Mouse (Mus musculus) limb, embryonic 11.5 days (tissue): ENCODE measurements around the gene Pgk2. TPM values are rescaled to one million over a fixed set of nuclear protein-coding genes. Genes with fewer than 3 reads are reported as not detected.
"Not testable (repeated sequence)": the region's sequence is repeated elsewhere in the genome, so short reads cannot be mapped to it uniquely, and the experiment has no call there.

ENCODE experiments used
- ATAC-seq: fragments of 200-750 bp; cut with Nextera tagmentation; 2 replicates; pipeline ENCODE4 v1.8.0; 2017; ENCODE audit warnings: low read depth; ENCODE audit not compliant: insufficient number of reproducible peaks, low FRiP score, low TSS enrichment
- DNase-seq: peaks from one replicate; pipeline ENCODE4 v3.0.0-alpha.2; 2015; ENCODE audit warnings: low spot score
- H3K27ac ChIP-seq: fragments of 300-500 bp; sonication (generic); replicated peaks from 2 replicates; pipeline ENCODE4 v1.5.1; 2014; ENCODE audit warnings: low read depth, mild to moderate bottlenecking, low read length
- H3K27me3 ChIP-seq: fragments of 300-500 bp; sonication (generic); 2 replicates; pipeline ENCODE4 v1.6.1; 2014; ENCODE audit warnings: mild to moderate bottlenecking, low read length, mixed read lengths; ENCODE audit not compliant: control insufficient read depth, insufficient read depth
- H3K36me3 ChIP-seq: fragments of 300-500 bp; sonication (generic); 2 replicates; pipeline ENCODE4 v1.6.1; 2014; ENCODE audit warnings: mild to moderate bottlenecking, low read length, moderate library complexity, mixed read lengths; ENCODE audit not compliant: control insufficient read depth, insufficient read depth
- H3K4me1 ChIP-seq: fragments of 300-500 bp; sonication (generic); 2 replicates; pipeline ENCODE4 v1.6.1; 2014; ENCODE audit warnings: low read length, mixed read lengths; ENCODE audit not compliant: control insufficient read depth, insufficient read depth
- H3K4me2 ChIP-seq: fragments of 300-500 bp; sonication (generic); 2 replicates; pipeline ENCODE4 v1.6.1; 2014; ENCODE audit warnings: low read depth, mild to moderate bottlenecking, moderate library complexity; ENCODE audit not compliant: severe bottlenecking
- H3K4me3 ChIP-seq: fragments of 300-500 bp; sonication (generic); 2 replicates; pipeline ENCODE4 v1.5.1; 2014; ENCODE audit warnings: low read depth, low read length
- H3K9ac ChIP-seq: fragments of 300-500 bp; sonication (generic); 2 replicates; pipeline ENCODE4 v1.6.1; 2014; ENCODE audit warnings: mild to moderate bottlenecking, low read length
- H3K9me3 ChIP-seq: fragments of 300-500 bp; sonication (generic); 2 replicates; pipeline ENCODE4 v1.6.1; 2016; ENCODE audit warnings: low read length; ENCODE audit not compliant: control insufficient read depth
- WGBS: fragments of 180-500 bp; shearing (Covaris S2); extraction: QIAGEN DNeasy Blood & Tissue Kit; methylation state at CpG from one replicate; pipeline ENCODE4 v1.1.7; 2014; 5-methylcytosine and 5-hydroxymethylcytosine counted together
- polyA plus RNA-seq: library from polyadenylated mRNA; unstranded; fragments of >200 nt; fragmentation: Nextera tagmentation; extraction: Ambion mirVana; gene quantifications from 2 replicates; pipeline ENCODE4 v1.2.1, GENCODE M21; 2014

Pgk2 gene
- polyA plus RNA-seq = not detected in 2 replicates

DNA sequence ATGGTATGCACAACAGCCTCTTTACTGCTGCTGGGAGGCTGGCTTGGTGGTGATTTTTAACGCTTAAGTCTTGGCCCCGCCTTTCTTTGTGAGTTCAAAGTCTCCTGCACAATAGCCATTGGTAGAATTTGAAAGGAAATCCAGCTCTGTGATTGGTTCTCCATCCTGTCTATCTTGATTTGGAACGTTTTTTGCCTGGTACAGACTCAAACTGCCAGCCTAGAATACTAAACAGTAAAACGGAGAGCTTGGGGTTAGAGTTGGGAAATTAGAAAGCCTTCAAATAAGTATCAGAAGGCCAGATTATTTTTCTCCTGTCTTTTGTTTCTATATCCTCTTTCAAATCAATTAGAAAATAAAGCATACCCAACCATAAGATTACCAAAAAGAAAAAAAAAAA lies at the start of gene Pgk2:
TSS of gene Pgk2 (minus strand) at position 101 of the 400 bp plus-strand sequence.
- DNase-seq (no peak), ATAC-seq (no peak)
- H3K4me1 ChIP-seq = no peaks in the 10 kb centered on the region
- H3K4me2 ChIP-seq = no peak within 1 kb of the TSS
- WGBS = 73% methylated on average over 4 of the region's 4 CpGs
- no peak within 1 kb of the TSS for H3K9ac ChIP-seq
- H3K4me3 ChIP-seq = no peak within 1 kb of the TSS
- H3K27me3 ChIP-seq = no peaks in the 10 kb centered on the region
- H3K27ac ChIP-seq = no peak within 1 kb of the TSS
- no peaks in the 10 kb centered on the region for H3K9me3 ChIP-seq
- no peaks in the 10 kb centered on the region for H3K36me3 ChIP-seq

GRCm38 (mm10) chr17:40252487-40252886 lies 44.0 kb upstream of the Pgk2 start:
- no peak overlapping the region for H3K4me2 ChIP-seq
- ATAC-seq = no peak
- 85% methylated on average over 1 of the region's 1 CpGs for WGBS
- H3K4me3 ChIP-seq = no peak overlapping the region
- H3K9ac ChIP-seq = no peak overlapping the region
- H3K27me3 ChIP-seq = no peaks in the 10 kb centered on the region
- DNase-seq = no peak
- no peaks in the 10 kb centered on the region for H3K36me3 ChIP-seq
- H3K9me3 ChIP-seq = no peaks in the 10 kb centered on the region
- no peaks in the 10 kb centered on the region for H3K4me1 ChIP-seq
- no peak overlapping the region for H3K27ac ChIP-seq

DNA sequence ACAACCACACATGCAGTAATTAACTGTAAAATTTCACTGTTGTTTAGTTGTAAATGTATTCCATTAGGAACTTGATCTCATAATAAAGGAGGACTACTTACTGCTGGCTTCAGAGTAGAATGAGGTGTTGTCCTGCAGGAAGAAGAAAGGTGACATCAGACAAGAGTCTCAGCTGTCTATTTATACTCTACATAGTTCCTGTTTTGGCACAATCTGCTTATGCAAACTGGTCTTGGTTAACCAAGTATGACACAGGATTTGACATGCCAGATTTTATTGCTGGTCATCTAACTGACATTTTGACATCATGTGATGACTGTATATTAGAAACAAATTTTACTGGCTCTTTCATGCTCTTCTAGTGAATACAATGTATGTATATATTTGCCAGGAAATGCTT lies 33.7 kb upstream of the Pgk2 start, which contains the start of gene Crisp3:
TSS of gene Crisp3 (minus strand) at position 154 of the 400 bp plus-strand sequence.
- Histone ChIP-seq H3K9me3 (no peaks in the 10 kb centered on the region), H3K4me1 (no peaks in the 10 kb centered on the region), H3K27ac (no peak within 1 kb of the TSS), H3K9ac (no peak within 1 kb of the TSS), H3K27me3 (no peaks in the 10 kb centered on the region), H3K4me2 (no peak within 1 kb of the TSS), H3K36me3 (no peaks in the 10 kb centered on the region), H3K4me3 (no peak within 1 kb of the TSS)
- DNase-seq (no peak), ATAC-seq (no peak)

- H3K27ac ChIP-seq, H3K4me3 ChIP-seq, H3K4me2 ChIP-seq, H3K9ac ChIP-seq, H3K27me3 ChIP-seq, H3K36me3 ChIP-seq, ATAC-seq, H3K9me3 ChIP-seq, H3K4me1 ChIP-seq, DNase-seq: not testable (repeated sequence)
These were observed 6.6 kb downstream of the Pgk2 start for GRCm38 (mm10) chr17:40201803-40202202.

- not testable (repeated sequence) for H3K27ac ChIP-seq, DNase-seq
These were observed 18.2 kb downstream of the Pgk2 start for GRCm38 (mm10) chr17:40190192-40190591.

GRCm38 (mm10) chr17:40157729-40158359 lies 50.6 kb downstream of the Pgk2 start:
- WGBS = 53% methylated on average over 8 of the region's 8 CpGs
- not testable (repeated sequence) for H3K9me3 ChIP-seq, H3K36me3 ChIP-seq, H3K4me2 ChIP-seq, H3K4me1 ChIP-seq, H3K4me3 ChIP-seq, DNase-seq, H3K9ac ChIP-seq, ATAC-seq, H3K27me3 ChIP-seq, H3K27ac ChIP-seq

More at GRCm38 (mm10) chr17:40190192-40190591, 18.2 kb downstream of the Pgk2 start:
- not testable (repeated sequence) for H3K4me2 ChIP-seq, H3K9me3 ChIP-seq, H3K36me3 ChIP-seq, H3K9ac ChIP-seq, H3K27me3 ChIP-seq, H3K4me3 ChIP-seq, ATAC-seq, H3K4me1 ChIP-seq
- 90% methylated on average over 4 of the region's 4 CpGs for WGBS

Other genes starting within 250 kb of the Pgk2 start
- not detected in 2 replicates for gene AC192777.2, start 113.2 kb downstream of the Pgk2 start, polyA plus RNA-seq
- not detected in 2 replicates for gene Crisp3, start 33.6 kb upstream of the Pgk2 start, polyA plus RNA-seq
- gene Crisp1, start 110.6 kb upstream of the Pgk2 start, polyA plus RNA-seq = not detected in 2 replicates